Mouse (Mus musculus) retina, embryonic 14.5 days (tissue): Measurements from ENCODE around the gene Rel.

ENCODE experiments used
- DNase-seq: peaks from one replicate; pipeline ENCODE4 v3.0.0-alpha.2; 2015; ENCODE audit warnings: low spot score

Gene Rel

DNA sequence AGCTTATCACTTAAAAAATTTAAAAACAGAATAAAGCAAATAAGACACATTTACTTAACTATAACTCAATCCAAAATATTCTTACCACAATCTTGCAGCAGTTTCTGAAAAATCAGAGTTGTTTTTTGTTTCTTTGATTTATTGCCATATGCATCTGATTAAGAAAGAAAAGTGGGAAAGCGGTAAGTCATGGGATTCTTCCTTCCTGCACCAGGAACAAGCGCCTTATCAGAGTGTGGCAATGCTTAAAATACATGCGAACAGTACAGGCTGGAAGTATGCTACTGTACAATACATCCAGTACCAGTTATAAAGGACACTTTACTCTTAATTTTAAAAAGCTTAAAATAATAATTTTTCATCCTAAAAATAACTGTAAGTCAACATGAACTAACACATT, 26.4 kb downstream of the Rel start:
- DNase-seq, result no peak

- DNase-seq, result no peak
These were observed 29.4 kb downstream of the Rel start for GRCm38 (mm10) chr11:23741386-23741785.

- no peak for DNase-seq
These were observed 29.9 kb downstream of the Rel start for GRCm38 (mm10) chr11:23740895-23741294.

DNA sequence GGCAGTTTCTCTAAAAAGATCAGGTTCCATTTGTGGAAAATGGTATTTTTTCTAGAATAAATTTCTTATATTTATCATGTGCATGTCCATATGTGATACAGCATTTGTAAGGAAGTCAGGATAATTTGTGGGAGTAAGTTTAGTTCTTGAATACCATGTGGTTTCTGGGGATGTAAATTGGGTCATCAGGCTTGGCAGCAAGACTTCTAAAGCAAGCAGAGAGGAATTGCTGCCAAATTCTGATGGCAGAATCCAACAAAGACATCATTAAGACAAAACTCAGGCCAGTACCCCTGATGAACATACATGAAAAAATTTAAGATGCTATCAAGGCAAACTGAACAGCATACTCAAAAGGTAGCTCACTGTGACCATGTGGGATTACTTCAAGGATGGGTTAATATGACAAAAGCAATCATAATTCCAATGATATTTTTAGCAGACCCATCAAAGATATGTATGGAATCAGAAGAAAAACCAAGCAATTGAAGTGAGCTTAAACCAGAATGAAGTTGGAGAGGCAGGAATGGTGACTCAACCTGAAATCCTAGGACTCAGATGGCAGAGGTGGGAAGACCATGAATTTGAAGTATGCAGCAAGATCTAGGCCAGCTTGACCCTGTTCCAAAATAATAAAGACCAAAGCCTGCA, 34.8 kb downstream of the Rel start:
- DNase-seq, result no peak

- no peak for DNase-seq
These were observed 36.0 kb downstream of the Rel start for GRCm38 (mm10) chr11:23734749-23735286.

GRCm38 (mm10) chr11:23732840-23733239, 37.9 kb downstream of the Rel start:
- no peak for DNase-seq

GRCm38 (mm10) chr11:23730120-23730519, 40.6 kb downstream of the Rel start:
- no peak for DNase-seq

DNA sequence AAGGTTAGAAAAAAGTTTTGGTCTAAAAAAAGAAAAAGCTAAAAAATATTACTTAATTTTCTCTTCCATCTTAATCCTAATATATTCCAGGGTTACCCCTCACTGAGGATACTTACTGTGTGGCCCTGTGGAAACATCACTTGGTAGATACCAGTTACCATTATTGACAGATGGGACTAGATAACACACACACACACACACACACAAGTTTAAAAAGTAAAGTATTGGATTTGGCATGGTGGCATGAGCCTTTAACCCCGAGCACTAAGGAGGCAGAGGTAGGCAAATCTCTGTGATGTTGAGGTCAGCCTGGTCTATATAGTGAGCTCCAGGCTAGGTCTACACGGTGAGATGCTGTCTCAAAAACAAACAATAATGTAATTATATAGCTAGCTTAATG, 42.6 kb downstream of the Rel start:
- DNase-seq, result no peak

DNA sequence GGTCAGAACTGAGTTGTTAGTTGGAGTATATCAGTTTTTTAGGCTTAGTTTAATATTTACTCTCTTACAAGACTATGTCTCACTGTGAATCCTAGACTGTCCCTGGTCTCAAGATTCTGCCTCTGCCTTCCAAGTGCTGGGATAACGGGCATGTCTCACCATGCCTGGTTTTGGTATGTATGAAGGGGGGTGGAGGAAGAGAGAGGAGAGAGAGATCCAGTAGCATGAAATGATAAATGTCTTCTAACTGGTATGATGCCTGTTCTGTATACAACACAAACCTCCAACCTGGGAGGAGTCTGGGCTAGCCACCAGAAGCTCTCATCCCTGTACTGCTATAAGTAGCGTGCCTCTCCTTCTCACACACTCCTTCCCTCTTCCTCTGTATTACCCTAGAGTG, 44.3 kb downstream of the Rel start:
- no peak for DNase-seq

- no peak for DNase-seq
These were observed 44.9 kb downstream of the Rel start for GRCm38 (mm10) chr11:23725850-23726249.

DNA sequence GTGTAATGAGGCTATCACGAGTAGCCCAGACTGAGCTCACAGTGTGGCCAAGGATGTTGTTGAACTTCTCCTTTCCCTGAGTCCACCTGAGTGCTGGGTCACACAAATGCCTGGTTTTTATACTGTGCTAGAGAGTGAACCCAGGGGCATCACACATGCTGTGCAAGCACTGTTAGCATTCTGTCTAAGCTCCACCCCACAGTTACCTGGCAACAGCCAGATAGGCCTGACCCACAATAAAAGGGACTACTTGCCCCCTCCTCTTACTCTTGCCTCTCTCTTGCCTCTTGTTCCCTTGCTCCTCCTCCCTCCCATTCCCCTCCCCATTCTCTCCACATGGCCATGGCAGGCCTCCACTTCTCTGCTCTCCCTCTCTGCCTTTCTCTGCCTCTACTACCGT, 48.4 kb downstream of the Rel start:
- no peak for DNase-seq

DNA sequence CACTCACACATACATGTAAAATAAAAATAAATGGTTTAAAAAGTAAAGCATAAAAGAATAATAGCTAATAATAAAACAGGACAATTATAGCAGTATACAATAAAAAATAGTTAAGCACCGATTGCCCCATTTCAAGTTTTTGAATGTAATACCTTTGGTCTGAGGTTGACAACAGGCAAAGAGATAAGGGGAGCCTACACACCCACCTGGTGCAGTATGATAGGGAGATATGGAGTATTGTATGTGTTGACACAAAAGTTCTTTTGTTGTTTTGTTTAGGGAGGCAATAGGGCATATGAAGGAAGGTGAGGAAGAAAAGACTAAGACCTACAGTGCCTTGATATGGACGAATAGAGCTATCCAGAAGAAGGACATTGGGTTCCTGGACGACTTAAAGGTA, 50.9 kb downstream of the Rel start:
- DNase-seq, result no peak

DNA sequence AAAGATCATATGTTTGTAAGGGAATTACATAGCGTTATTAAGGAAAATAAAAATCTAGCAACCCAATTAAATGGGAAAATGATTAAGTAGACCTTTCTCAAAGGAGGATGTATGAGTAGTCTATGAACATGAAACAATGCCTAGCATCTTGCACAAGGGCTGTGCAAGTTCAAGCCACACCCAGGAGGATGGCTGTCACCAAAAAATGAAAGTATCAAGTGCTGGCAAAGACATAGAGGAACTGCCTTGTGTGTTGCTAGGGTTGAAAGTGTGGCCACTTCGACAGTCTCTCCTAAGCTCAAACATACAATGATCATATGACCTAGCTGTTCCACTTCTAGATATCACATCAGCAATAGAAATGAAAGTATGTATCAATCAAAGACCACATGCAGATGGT, 51.9 kb downstream of the Rel start:
- no peak for DNase-seq

DNA sequence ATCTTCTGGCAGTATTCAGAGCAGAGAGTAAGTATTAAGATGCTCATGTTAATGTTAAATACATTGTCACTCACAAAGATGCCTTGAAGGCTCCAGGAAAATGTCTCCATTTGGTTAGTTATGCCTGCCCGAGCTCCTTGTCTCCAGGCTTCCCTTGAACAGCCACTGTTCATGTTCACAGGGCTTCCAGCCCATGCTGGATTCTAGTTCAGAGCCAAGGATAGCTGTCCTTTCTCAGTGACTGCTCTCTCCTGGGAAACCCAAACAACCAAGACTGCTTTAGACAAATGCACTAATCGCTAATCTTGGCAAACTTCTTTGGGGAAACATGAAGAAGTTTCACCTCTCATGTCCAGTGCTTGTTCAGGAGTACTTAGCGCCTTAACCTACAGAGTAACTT, 58.5 kb downstream of the Rel start:
- DNase-seq, result no peak

GRCm38 (mm10) chr11:23704604-23705294, 66.0 kb downstream of the Rel start:
- DNase-seq, result no peak

- no peak for DNase-seq
These were observed 68.9 kb downstream of the Rel start for GRCm38 (mm10) chr11:23701831-23702230.

DNA sequence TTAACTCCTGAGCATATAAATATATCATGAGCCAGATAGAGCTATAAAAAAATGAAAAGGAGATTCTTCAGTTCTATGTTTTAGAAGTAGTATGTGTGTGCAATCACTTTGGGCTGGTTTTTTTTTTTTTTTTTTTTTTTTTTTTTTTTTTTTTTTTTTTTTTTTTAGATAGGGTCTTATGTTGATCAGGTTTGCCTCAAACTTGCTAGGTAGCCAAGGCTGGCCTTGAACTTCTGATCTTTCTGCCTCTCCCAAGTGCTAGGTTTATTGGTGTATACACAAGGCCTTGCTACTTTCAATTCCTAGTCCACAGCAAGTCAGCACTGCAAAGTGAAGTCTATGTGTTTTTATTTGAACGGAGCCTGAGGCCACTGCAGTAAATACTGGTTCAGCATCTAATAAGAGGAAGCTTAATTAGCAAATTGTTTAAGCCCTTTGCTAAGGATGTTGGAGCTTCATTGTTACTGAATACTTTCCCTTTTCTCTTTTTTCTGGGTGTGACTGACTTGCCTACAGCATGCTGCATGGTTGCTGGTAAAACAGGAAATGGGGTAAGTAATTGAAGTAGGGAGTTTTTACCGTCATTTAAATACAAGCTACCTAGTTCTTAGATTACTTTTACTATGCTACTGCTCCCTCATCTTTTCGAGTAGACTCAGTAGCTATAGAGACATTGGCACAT, 71.2 kb downstream of the Rel start:
- no peak for DNase-seq

GRCm38 (mm10) chr11:23698526-23698925, 72.2 kb downstream of the Rel start:
- DNase-seq, result no peak

GRCm38 (mm10) chr11:23695847-23696246, 74.9 kb downstream of the Rel start:
- no peak for DNase-seq

DNA sequence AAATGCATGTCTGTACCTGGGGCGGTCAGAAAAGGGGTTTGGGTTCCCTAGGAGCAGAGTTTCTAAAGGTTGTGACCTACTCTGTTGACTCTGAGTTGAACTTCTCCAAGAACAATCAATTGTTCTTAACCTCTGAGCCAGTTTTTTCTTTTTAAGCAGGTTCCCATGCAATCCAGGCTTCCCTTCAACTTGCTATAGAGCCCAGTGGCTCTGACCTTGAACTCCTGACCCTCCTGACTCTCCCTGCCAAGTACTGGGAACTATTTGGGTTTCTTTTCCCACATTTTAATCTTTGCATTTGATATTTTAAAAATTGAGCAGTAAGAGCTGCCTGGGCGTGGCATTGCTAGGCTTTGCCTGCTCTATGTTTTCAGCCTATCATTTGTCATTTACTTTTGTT, 77.5 kb downstream of the Rel start:
- DNase-seq, result no peak

DNA sequence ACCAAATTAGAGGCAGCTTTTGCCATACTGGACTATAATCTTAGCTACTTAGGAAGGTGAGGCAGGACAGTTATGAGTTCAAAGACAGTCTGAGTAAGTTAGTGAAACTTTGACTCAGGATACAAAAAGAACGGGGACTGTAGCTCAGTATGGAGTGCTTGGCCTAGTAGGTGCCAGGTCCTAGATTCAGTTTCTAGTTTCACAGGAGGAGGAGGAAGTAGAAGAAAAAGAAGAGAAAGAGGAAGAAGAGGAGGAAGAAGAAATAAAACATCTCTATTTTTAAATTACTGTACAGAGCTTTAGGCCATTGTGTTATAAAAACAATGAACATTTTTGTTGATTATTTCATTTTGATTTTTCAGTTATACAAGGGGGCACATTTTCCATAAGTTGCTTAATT, 82.7 kb downstream of the Rel start:
- no peak for DNase-seq
